In the genomic region with DNA sequence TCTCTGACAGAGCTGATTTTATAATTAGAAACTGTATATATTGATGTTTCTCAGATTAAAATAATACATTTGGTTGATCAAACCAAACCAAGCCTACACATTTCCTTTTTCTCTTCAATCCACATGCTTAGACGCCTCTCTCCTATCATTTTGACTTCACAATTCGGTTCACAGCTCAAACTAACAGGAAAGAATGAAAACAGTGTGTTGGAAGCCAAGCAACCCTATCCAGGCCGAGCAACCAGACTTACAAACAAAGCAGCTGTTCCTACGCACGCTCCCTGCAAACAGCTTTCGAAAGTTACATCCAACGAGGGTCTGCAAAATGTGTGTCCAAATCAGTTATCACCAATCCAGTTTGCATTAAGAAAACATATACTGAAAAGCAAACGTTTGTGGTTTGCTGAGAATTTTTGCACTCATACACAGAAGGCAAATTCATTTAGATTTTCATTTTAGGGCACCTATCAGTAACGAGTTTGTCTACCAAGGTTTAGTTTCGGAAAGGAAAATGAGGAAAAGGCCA, we compare ENCODE assay signal across 17 mouse cellular contexts.
"Had no signal": no experiment of that assay in that cellular context is flagged by ENCODE, and none has a peak within 500 bp of the region (broad histone marks: within the 10 kb centered on the region; RNA-seq: fewer than 3 reads in every experiment).

No protein-coding gene starts in this region.

- ATAC-seq: liver, postnatal 0 days; midbrain, embryonic 13.5 days; midbrain, embryonic 15.5 days had no signal

- H3K27ac ChIP-seq: midbrain, embryonic 13.5 days; midbrain, embryonic 15.5 days; neural tube, embryonic 13.5 days; neural tube, embryonic 15.5 days; stomach, embryonic 15.5 days; stomach, postnatal 0 days had no signal

- H3K27me3 ChIP-seq: megakaryocyte, embryonic 14.5 days; midbrain, embryonic 13.5 days; midbrain, embryonic 15.5 days; neural tube, embryonic 13.5 days; neural tube, embryonic 15.5 days; stomach, embryonic 15.5 days had no signal

- DNase-seq: liver, postnatal 0 days; lung, adult 2 months; lung, postnatal 10 days; lung, postnatal 36 days; retina, postnatal 1 day; right cerebral cortex, adult 18-20 months; thymus, adult 2 months; thymus, postnatal 25 days; thymus, postnatal 4 days had no signal

- H3K4me1 ChIP-seq: midbrain, embryonic 13.5 days; midbrain, embryonic 15.5 days; neural tube, embryonic 13.5 days; neural tube, embryonic 15.5 days; stomach, embryonic 15.5 days had no signal

- H3K4me3 ChIP-seq: megakaryocyte, embryonic 14.5 days; midbrain, embryonic 13.5 days; midbrain, embryonic 15.5 days; neural tube, embryonic 13.5 days; neural tube, embryonic 15.5 days; stomach, embryonic 15.5 days had no signal

- H3K9ac ChIP-seq: liver, postnatal 0 days; midbrain, embryonic 13.5 days; midbrain, embryonic 15.5 days; neural tube, embryonic 13.5 days; neural tube, embryonic 15.5 days; stomach, embryonic 15.5 days had no signal

- H3K4me2 ChIP-seq: midbrain, embryonic 11.5 days; midbrain, embryonic 13.5 days; midbrain, embryonic 15.5 days; neural tube, embryonic 13.5 days; neural tube, embryonic 15.5 days; stomach, embryonic 15.5 days had no signal

- H3K9me3 ChIP-seq: megakaryocyte, embryonic 14.5 days; midbrain, embryonic 13.5 days; midbrain, embryonic 15.5 days; neural tube, embryonic 13.5 days; neural tube, embryonic 15.5 days; stomach, embryonic 15.5 days had no signal

- H3K36me3 ChIP-seq: midbrain, embryonic 13.5 days; midbrain, embryonic 15.5 days; neural tube, embryonic 13.5 days; neural tube, embryonic 15.5 days; stomach, embryonic 15.5 days had no signal
